Mouse (Mus musculus): ENCODE data around the gene Gm10570. TPM values are rescaled to one million over a fixed set of nuclear protein-coding genes. Genes with fewer than 3 reads are reported as not detected.
A peak's percentile ranks its signal among the peaks of the same experiment; 100 is the strongest.

Gm10570 gene
- polyA plus RNA-seq, 1 experiment from 2014 or later: not detected

GRCm38 (mm10) chr4:130296243-130296965 lies 12.1 kb downstream of the Gm10570 start:
- Histone ChIP-seq H3K4me3 (ENCODE audit: low read depth, low read length) (no peak overlapping the region), H3K27me3 (ENCODE audit: insufficient read depth, low read length) (no peaks in the 10 kb centered on the region), H3K4me1 (ENCODE audit: insufficient read depth) (peaks cover 3% of the 10 kb centered on the region; the same call in 1 of the 2 replicates), H3K9ac (no peak overlapping the region), H3K4me2 (no peak overlapping the region), H3K9me3 (ENCODE audit: low read depth, low read length) (no peaks in the 10 kb centered on the region), H3K27ac (ENCODE audit: low read depth) (no peak overlapping the region; the same call in 1 of the 2 replicates), H3K36me3 (ENCODE audit: insufficient read depth) (no peaks in the 10 kb centered on the region)
- TF ChIP-seq CTCF (IDR thresholded peaks at IDR 0.05; ENCODE audit: low read depth): no peak
- ATAC-seq (ENCODE audit: insufficient read depth): no peak
- 77% methylated on average over 13 of the region's 13 CpGs for WGBS
- no peak for DNase-seq

DNA sequence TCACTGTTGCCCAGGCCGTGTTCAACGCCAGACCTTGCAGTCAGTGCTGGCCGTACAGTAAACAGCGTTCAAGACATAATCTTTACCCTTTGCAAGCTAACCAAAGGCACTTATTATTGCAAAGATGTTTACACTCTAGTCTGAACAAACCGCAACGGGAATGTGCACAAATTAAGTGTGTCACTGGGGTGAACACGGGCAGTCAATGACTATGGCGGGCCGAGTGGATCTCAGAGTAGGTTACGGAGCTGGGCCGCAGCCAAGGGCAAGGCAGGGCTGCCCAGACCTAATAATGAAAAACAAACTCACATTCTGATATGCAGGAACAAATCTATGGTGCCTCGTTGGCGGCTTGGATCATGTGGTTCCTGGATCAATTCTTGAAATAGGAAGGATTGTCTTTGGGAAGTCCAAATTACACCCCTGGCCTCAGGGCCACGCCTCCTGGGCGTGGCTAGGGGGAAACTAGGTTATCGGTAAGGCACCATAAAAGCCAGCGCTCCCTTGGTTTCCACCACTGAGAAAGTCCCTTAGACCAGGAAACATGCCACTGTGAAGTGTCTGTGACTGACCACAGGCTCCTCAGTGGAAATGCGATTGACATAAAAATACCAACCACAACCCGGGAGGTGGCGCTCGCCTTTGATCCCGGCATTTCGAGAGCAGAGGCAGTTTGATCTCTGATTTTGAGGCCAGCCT lies 13.3 kb downstream of the Gm10570 start:
- H3K4me3 ChIP-seq (ENCODE audit: low read depth, low read length): no peak overlapping the region
- H3K4me2 ChIP-seq: peak overlapping the region; percentile 35
- no peaks in the 10 kb centered on the region for H3K27me3 ChIP-seq (ENCODE audit: insufficient read depth, low read length)
- no peaks in the 10 kb centered on the region for H3K36me3 ChIP-seq (ENCODE audit: insufficient read depth)
- ATAC-seq (ENCODE audit: insufficient read depth) (no peak), DNase-seq (peak; percentile 53)
- H3K9ac ChIP-seq: no peak overlapping the region
- 43% methylated on average over 23 of the region's 23 CpGs for WGBS
- peaks cover 3% of the 10 kb centered on the region; the same call in 1 of the 2 replicates for H3K4me1 ChIP-seq (ENCODE audit: insufficient read depth)
- H3K9me3 ChIP-seq (ENCODE audit: low read depth, low read length): no peaks in the 10 kb centered on the region
- TF ChIP-seq CTCF (IDR thresholded peaks at IDR 0.05; ENCODE audit: low read depth): peak; percentile 33
- H3K27ac ChIP-seq (ENCODE audit: low read depth): no peak overlapping the region

- no peaks in the 10 kb centered on the region for H3K27me3 ChIP-seq (ENCODE audit: insufficient read depth, low read length)
- H3K4me1 ChIP-seq (ENCODE audit: insufficient read depth): peaks cover 3% of the 10 kb centered on the region; the same call in 1 of the 2 replicates
- TF ChIP-seq CTCF (IDR thresholded peaks at IDR 0.05; ENCODE audit: low read depth): no peak
- ATAC-seq (ENCODE audit: insufficient read depth) (no peak), DNase-seq (no peak)
- no peak overlapping the region for H3K4me2 ChIP-seq
- no peak overlapping the region for H3K4me3 ChIP-seq (ENCODE audit: low read depth, low read length)
- H3K9ac ChIP-seq: no peak overlapping the region
- WGBS: 83% methylated on average over 8 of the region's 8 CpGs
- H3K9me3 ChIP-seq (ENCODE audit: low read depth, low read length): no peaks in the 10 kb centered on the region
- no peak overlapping the region for H3K27ac ChIP-seq (ENCODE audit: low read depth)
- H3K36me3 ChIP-seq (ENCODE audit: insufficient read depth): no peaks in the 10 kb centered on the region
These were observed 14.0 kb downstream of the Gm10570 start for GRCm38 (mm10) chr4:130294513-130294912.

DNA sequence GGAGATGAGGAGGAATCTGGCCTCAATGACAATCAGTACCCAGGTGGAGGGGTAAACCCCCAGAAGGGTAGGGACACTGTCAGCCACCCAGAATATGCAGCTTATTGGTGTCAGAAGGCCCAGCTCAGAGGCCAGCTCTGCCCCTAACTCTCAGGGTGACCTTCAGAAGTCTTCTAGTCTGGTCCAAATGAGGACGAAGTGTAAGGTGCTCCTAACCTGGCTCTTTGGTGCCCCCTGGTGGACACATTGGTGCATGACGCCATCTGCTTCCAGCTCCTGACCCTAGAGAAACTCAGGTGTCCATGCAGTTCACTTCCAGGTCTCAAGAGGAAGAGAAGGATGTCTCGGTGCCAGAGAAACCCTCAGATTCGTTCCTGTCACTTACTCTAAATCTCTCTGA lies 16.2 kb downstream of the Gm10570 start:
- peak; percentile 96 for TF ChIP-seq CTCF (IDR thresholded peaks at IDR 0.05; ENCODE audit: low read depth)
- WGBS: 5% methylated on average over 4 of the region's 4 CpGs
- H3K36me3 ChIP-seq (ENCODE audit: insufficient read depth): no peaks in the 10 kb centered on the region
- H3K4me1 ChIP-seq (ENCODE audit: insufficient read depth): peaks cover 3% of the 10 kb centered on the region; the same call in 1 of the 2 replicates
- H3K9me3 ChIP-seq (ENCODE audit: low read depth, low read length): no peaks in the 10 kb centered on the region
- no peak overlapping the region for H3K9ac ChIP-seq
- no peak overlapping the region for H3K4me3 ChIP-seq (ENCODE audit: low read depth, low read length)
- peak; percentile 91 for DNase-seq
- H3K27ac ChIP-seq (ENCODE audit: low read depth): no peak overlapping the region
- no peak overlapping the region for H3K4me2 ChIP-seq
- ATAC-seq (ENCODE audit: insufficient read depth): no peak; the same call in 1 of the 2 replicates
- no peaks in the 10 kb centered on the region for H3K27me3 ChIP-seq (ENCODE audit: insufficient read depth, low read length)

- Histone ChIP-seq H3K4me3 (ENCODE audit: low read depth, low read length) (no peak overlapping the region), H3K4me2 (no peak overlapping the region), H3K27me3 (ENCODE audit: insufficient read depth, low read length) (peaks cover 4% of the 10 kb centered on the region; the same call in 1 of the 2 replicates), H3K4me1 (ENCODE audit: insufficient read depth) (no peaks in the 10 kb centered on the region), H3K36me3 (ENCODE audit: insufficient read depth) (no peaks in the 10 kb centered on the region), H3K9me3 (ENCODE audit: low read depth, low read length) (no peaks in the 10 kb centered on the region), H3K27ac (ENCODE audit: low read depth) (no peak overlapping the region), H3K9ac (no peak overlapping the region)
- no peak for DNase-seq
- no peak for TF ChIP-seq CTCF (IDR thresholded peaks at IDR 0.05; ENCODE audit: low read depth)
- no peak for ATAC-seq (ENCODE audit: insufficient read depth)
- 64% methylated on average over 3 of the region's 3 CpGs for WGBS
These were observed 18.6 kb downstream of the Gm10570 start for GRCm38 (mm10) chr4:130289824-130290223.

GRCm38 (mm10) chr4:130286531-130286930 lies 21.9 kb downstream of the Gm10570 start:
- Histone ChIP-seq H3K27me3 (ENCODE audit: insufficient read depth, low read length) (peaks cover 7% of the 10 kb centered on the region; the same call in 1 of the 2 replicates), H3K9ac (no peak overlapping the region), H3K4me3 (ENCODE audit: low read depth, low read length) (no peak overlapping the region), H3K4me1 (ENCODE audit: insufficient read depth) (no peaks in the 10 kb centered on the region), H3K27ac (ENCODE audit: low read depth) (no peak overlapping the region), H3K9me3 (ENCODE audit: low read depth, low read length) (no peaks in the 10 kb centered on the region), H3K36me3 (ENCODE audit: insufficient read depth) (no peaks in the 10 kb centered on the region), H3K4me2 (no peak overlapping the region)
- no peak for TF ChIP-seq CTCF (IDR thresholded peaks at IDR 0.05; ENCODE audit: low read depth)
- DNase-seq: no peak
- 49% methylated on average over 3 of the region's 3 CpGs for WGBS
- ATAC-seq (ENCODE audit: insufficient read depth): no peak

- Histone ChIP-seq H3K36me3 (ENCODE audit: insufficient read depth) (no peaks in the 10 kb centered on the region), H3K4me2 (no peak overlapping the region), H3K9ac (no peak overlapping the region), H3K27ac (ENCODE audit: low read depth) (no peak overlapping the region), H3K4me1 (ENCODE audit: insufficient read depth) (no peaks in the 10 kb centered on the region), H3K9me3 (ENCODE audit: low read depth, low read length) (no peaks in the 10 kb centered on the region), H3K4me3 (ENCODE audit: low read depth, low read length) (no peak overlapping the region), H3K27me3 (ENCODE audit: insufficient read depth, low read length) (peaks cover 11% of the 10 kb centered on the region; the same call in 1 of the 2 replicates)
- 76% methylated on average over 9 of the region's 9 CpGs for WGBS
- DNase-seq: no peak
- no peak for ATAC-seq (ENCODE audit: insufficient read depth)
- TF ChIP-seq CTCF (IDR thresholded peaks at IDR 0.05; ENCODE audit: low read depth): no peak
These were observed 24.6 kb downstream of the Gm10570 start for GRCm38 (mm10) chr4:130283826-130284225.
